Mouse (Mus musculus) spleen, adult 2 months (tissue): ENCODE results near the gene Fam189a1.

Experiments used
- CTCF ChIP-seq: fragments of 200-500 bp; IDR thresholded peaks from 2 replicates; pipeline ENCODE4 v1.5.1; 2011; ENCODE audit warnings: mild to moderate bottlenecking, inconsistent platforms; ENCODE audit not compliant: insufficient read depth, insufficient read length, insufficient replicate concordance; ENCODE audit errors: extremely low read depth
- POLR2A ChIP-seq: fragments of 200-500 bp; IDR thresholded peaks from 2 replicates; pipeline ENCODE4 v1.6.1; 2011; ENCODE audit warnings: low read depth, low read length, inconsistent platforms

DNA sequence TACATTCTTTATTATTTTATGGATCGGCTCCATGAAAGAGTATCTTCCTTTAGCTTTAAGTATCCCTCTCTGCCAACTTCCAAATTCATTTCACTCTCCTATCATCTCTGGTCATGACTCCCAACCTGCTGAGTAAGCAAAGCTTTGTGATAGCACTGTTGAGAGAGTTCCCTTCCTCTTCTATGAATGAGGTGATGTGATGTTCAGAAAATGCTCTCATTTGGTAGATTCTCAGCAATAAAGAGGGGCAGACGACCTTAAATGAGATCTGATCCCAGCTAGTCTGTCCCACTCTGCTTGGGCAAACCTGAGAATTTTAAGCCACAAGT is 205.6 kb downstream of the Fam189a1 start:
- TF ChIP-seq CTCF = no peak
- no peak for TF ChIP-seq POLR2A
